Mouse (Mus musculus): Measurements from ENCODE around the gene Ndufa3. TPM values are rescaled to one million over a fixed set of nuclear protein-coding genes. Genes with fewer than 3 reads are reported as not detected.
"Not testable (repeated sequence)": the region's sequence is repeated elsewhere in the genome, so short reads cannot be mapped to it uniquely, and the experiment has no call there.

Gene Ndufa3
- polyA plus RNA-seq, 1 experiment from 2014 or later = 458 TPM

GRCm38 (mm10) chr7:3590550-3590949, 26.6 kb upstream of the Ndufa3 start:
- no peaks in the 10 kb centered on the region for H3K27me3 ChIP-seq (replicated peaks)

GRCm38 (mm10) chr7:3591534-3591933, 25.6 kb upstream of the Ndufa3 start:
- no peaks in the 10 kb centered on the region for H3K9me3 ChIP-seq
- no peak for ATAC-seq (replicated peaks)

More at GRCm38 (mm10) chr7:3590550-3590949, 26.6 kb upstream of the Ndufa3 start:
- WGBS = 71% methylated on average over 3 of the region's 3 CpGs
- H3K4me1 ChIP-seq = no peaks in the 10 kb centered on the region
- no peaks in the 10 kb centered on the region for H3K36me3 ChIP-seq (replicated peaks)
- H3K27ac ChIP-seq = no peak overlapping the region
- H3K4me2 ChIP-seq = no peak overlapping the region
- H3K9ac ChIP-seq = no peak overlapping the region
- H3K4me3 ChIP-seq = no peak overlapping the region
- ATAC-seq (replicated peaks) = no peak
- no peaks in the 10 kb centered on the region for H3K9me3 ChIP-seq

GRCm38 (mm10) chr7:3593855-3594254, 23.3 kb upstream of the Ndufa3 start:
- Histone ChIP-seq H3K4me2 (no peak overlapping the region), H3K9me3 (no peaks in the 10 kb centered on the region), H3K27me3 (replicated peaks) (no peaks in the 10 kb centered on the region), H3K4me1 (no peaks in the 10 kb centered on the region), H3K36me3 (replicated peaks) (no peaks in the 10 kb centered on the region), H3K9ac (no peak overlapping the region), H3K27ac (no peak overlapping the region), H3K4me3 (no peak overlapping the region)
- ATAC-seq (replicated peaks) = peak; percentile 48; the same call in 1 of the 2 replicates

More at GRCm38 (mm10) chr7:3591534-3591933, 25.6 kb upstream of the Ndufa3 start:
- no peaks in the 10 kb centered on the region for H3K27me3 ChIP-seq (replicated peaks)
- no peak overlapping the region for H3K9ac ChIP-seq
- no peak overlapping the region for H3K4me3 ChIP-seq
- no peaks in the 10 kb centered on the region for H3K4me1 ChIP-seq
- whole genome bisulfite sequencing = 66% methylated on average over 1 of the region's 1 CpGs
- H3K4me2 ChIP-seq = no peak overlapping the region
- no peak overlapping the region for H3K27ac ChIP-seq
- no peaks in the 10 kb centered on the region for H3K36me3 ChIP-seq (replicated peaks)

- Histone ChIP-seq H3K9ac (no peak overlapping the region), H3K4me3 (no peak overlapping the region), H3K27me3 (replicated peaks) (no peaks in the 10 kb centered on the region), H3K27ac (no peak overlapping the region), H3K36me3 (replicated peaks) (no peaks in the 10 kb centered on the region), H3K9me3 (no peaks in the 10 kb centered on the region), H3K4me2 (no peak overlapping the region), H3K4me1 (no peaks in the 10 kb centered on the region)
- 24% methylated on average over 5 of the region's 5 CpGs for WGBS
- no peak for ATAC-seq (replicated peaks)
These were observed 22.5 kb upstream of the Ndufa3 start for GRCm38 (mm10) chr7:3594686-3595085.

GRCm38 (mm10) chr7:3595146-3595545, 22.0 kb upstream of the Ndufa3 start:
- Histone ChIP-seq H3K27me3 (replicated peaks) (no peaks in the 10 kb centered on the region), H3K9ac (no peak overlapping the region), H3K9me3 (no peaks in the 10 kb centered on the region), H3K4me2 (no peak overlapping the region), H3K4me1 (no peaks in the 10 kb centered on the region), H3K4me3 (no peak overlapping the region), H3K27ac (no peak overlapping the region), H3K36me3 (replicated peaks) (no peaks in the 10 kb centered on the region)
- no peak for ATAC-seq (replicated peaks)
- WGBS = 19% methylated on average over 9 of the region's 9 CpGs

- H3K4me1 ChIP-seq; H3K27ac ChIP-seq; H3K4me3 ChIP-seq; H3K27me3 ChIP-seq (replicated peaks); H3K9ac ChIP-seq; H3K4me2 ChIP-seq; H3K36me3 ChIP-seq (replicated peaks); ATAC-seq (replicated peaks); H3K9me3 ChIP-seq: not testable (repeated sequence)
- WGBS = 64% methylated on average over 1 of the region's 1 CpGs
These were observed 19.4 kb upstream of the Ndufa3 start for GRCm38 (mm10) chr7:3597755-3598154.

- H3K27me3 ChIP-seq (replicated peaks) = no peaks in the 10 kb centered on the region
- H3K4me1 ChIP-seq = no peaks in the 10 kb centered on the region
- no peaks in the 10 kb centered on the region for H3K9me3 ChIP-seq
- H3K4me3 ChIP-seq = no peak overlapping the region
- ATAC-seq (replicated peaks) = peak; percentile 63
- H3K36me3 ChIP-seq (replicated peaks) = no peaks in the 10 kb centered on the region
- H3K27ac ChIP-seq = no peak overlapping the region
- WGBS = 5% methylated on average over 4 of the region's 4 CpGs
- no peak overlapping the region for H3K4me2 ChIP-seq
- no peak overlapping the region for H3K9ac ChIP-seq
These were observed 16.1 kb upstream of the Ndufa3 start for GRCm38 (mm10) chr7:3601119-3601518.

- no peak; the same call in 1 of the 2 replicates for ATAC-seq (replicated peaks)
- WGBS = 30% methylated on average over 2 of the region's 2 CpGs
These were observed 10.4 kb upstream of the Ndufa3 start for GRCm38 (mm10) chr7:3606798-3607197.

GRCm38 (mm10) chr7:3607391-3607790, 9.8 kb upstream of the Ndufa3 start:
- Histone ChIP-seq H3K36me3 (replicated peaks) (no peaks in the 10 kb centered on the region), H3K27ac (no peak overlapping the region), H3K4me1 (no peaks in the 10 kb centered on the region), H3K4me2 (no peak overlapping the region), H3K4me3 (no peak overlapping the region), H3K27me3 (replicated peaks) (no peaks in the 10 kb centered on the region), H3K9ac (no peak overlapping the region), H3K9me3 (no peaks in the 10 kb centered on the region)
- 90% methylated on average over 6 of the region's 6 CpGs for WGBS
- ATAC-seq (replicated peaks) = no peak

More at GRCm38 (mm10) chr7:3606798-3607197, 10.4 kb upstream of the Ndufa3 start:
- Histone ChIP-seq H3K27ac (no peak overlapping the region), H3K4me3 (no peak overlapping the region), H3K4me2 (no peak overlapping the region), H3K9ac (no peak overlapping the region), H3K27me3 (replicated peaks) (no peaks in the 10 kb centered on the region), H3K4me1 (no peaks in the 10 kb centered on the region), H3K9me3 (no peaks in the 10 kb centered on the region), H3K36me3 (replicated peaks) (no peaks in the 10 kb centered on the region)

- no peaks in the 10 kb centered on the region for H3K4me1 ChIP-seq
- 93% methylated on average over 3 of the region's 3 CpGs for WGBS
- H3K36me3 ChIP-seq (replicated peaks) = no peaks in the 10 kb centered on the region
- H3K4me2 ChIP-seq = no peak overlapping the region
- no peak overlapping the region for H3K4me3 ChIP-seq
- H3K27ac ChIP-seq = no peak overlapping the region
- H3K9me3 ChIP-seq = no peaks in the 10 kb centered on the region
- no peak for ATAC-seq (replicated peaks)
- H3K27me3 ChIP-seq (replicated peaks) = no peaks in the 10 kb centered on the region
- no peak overlapping the region for H3K9ac ChIP-seq
These were observed 8.5 kb upstream of the Ndufa3 start for GRCm38 (mm10) chr7:3608668-3609067.

- ATAC-seq (replicated peaks) = no peak
- H3K36me3 ChIP-seq (replicated peaks) = no peaks in the 10 kb centered on the region
- 65% methylated on average over 3 of the region's 3 CpGs for WGBS
- H3K4me2 ChIP-seq = no peak overlapping the region
- H3K27me3 ChIP-seq (replicated peaks) = no peaks in the 10 kb centered on the region
- H3K9me3 ChIP-seq = no peaks in the 10 kb centered on the region
- no peaks in the 10 kb centered on the region for H3K4me1 ChIP-seq
- H3K27ac ChIP-seq = no peak overlapping the region
- no peak overlapping the region for H3K9ac ChIP-seq
- no peak overlapping the region for H3K4me3 ChIP-seq
These were observed 8.1 kb upstream of the Ndufa3 start for GRCm38 (mm10) chr7:3609082-3609481.

GRCm38 (mm10) chr7:3610437-3610836, 6.7 kb upstream of the Ndufa3 start:
- no peak overlapping the region for H3K27ac ChIP-seq
- H3K4me3 ChIP-seq = no peak overlapping the region
- ATAC-seq (replicated peaks) = no peak
- H3K4me1 ChIP-seq = no peaks in the 10 kb centered on the region
- no peaks in the 10 kb centered on the region for H3K27me3 ChIP-seq (replicated peaks)
- H3K36me3 ChIP-seq (replicated peaks) = no peaks in the 10 kb centered on the region
- H3K9ac ChIP-seq = no peak overlapping the region
- 95% methylated on average over 3 of the region's 3 CpGs for whole genome bisulfite sequencing
- H3K9me3 ChIP-seq = no peaks in the 10 kb centered on the region
- H3K4me2 ChIP-seq = no peak overlapping the region

- H3K36me3 ChIP-seq (replicated peaks) = no peaks in the 10 kb centered on the region
- H3K9me3 ChIP-seq = no peaks in the 10 kb centered on the region
- no peak overlapping the region for H3K27ac ChIP-seq
- ATAC-seq (replicated peaks) = no peak
- no peaks in the 10 kb centered on the region for H3K4me1 ChIP-seq
- WGBS = 90% methylated on average over 12 of the region's 13 CpGs
- H3K4me2 ChIP-seq = no peak overlapping the region
- H3K4me3 ChIP-seq = no peak overlapping the region
- H3K27me3 ChIP-seq (replicated peaks) = no peaks in the 10 kb centered on the region
- H3K9ac ChIP-seq = no peak overlapping the region
These were observed 6.2 kb upstream of the Ndufa3 start for GRCm38 (mm10) chr7:3611006-3611405.

Measured in midbrain, embryonic 15.5 days (tissue).